Mouse (Mus musculus) heart, postnatal 0 days (tissue): Measurements from ENCODE around the gene Hist1h2ag.

Experiments used
- CTCF ChIP-seq: IDR thresholded peaks from 2 replicates; pipeline ENCODE4 v1.5.1; 2016; ENCODE audit warnings: antibody characterized with exemption, control low read depth, low read depth
- EP300 ChIP-seq: IDR thresholded peaks from 2 replicates; pipeline ENCODE4 v1.6.1; 2016; ENCODE audit warnings: antibody characterized with exemption, low read depth

- TF ChIP-seq EP300 (no peak), CTCF (no peak)
Observed at GRCm38 (mm10) chr13:22009642-22010041, 33.1 kb downstream of the Hist1h2ag start, which contains the start of gene Prss16.
